In the genomic region with DNA sequence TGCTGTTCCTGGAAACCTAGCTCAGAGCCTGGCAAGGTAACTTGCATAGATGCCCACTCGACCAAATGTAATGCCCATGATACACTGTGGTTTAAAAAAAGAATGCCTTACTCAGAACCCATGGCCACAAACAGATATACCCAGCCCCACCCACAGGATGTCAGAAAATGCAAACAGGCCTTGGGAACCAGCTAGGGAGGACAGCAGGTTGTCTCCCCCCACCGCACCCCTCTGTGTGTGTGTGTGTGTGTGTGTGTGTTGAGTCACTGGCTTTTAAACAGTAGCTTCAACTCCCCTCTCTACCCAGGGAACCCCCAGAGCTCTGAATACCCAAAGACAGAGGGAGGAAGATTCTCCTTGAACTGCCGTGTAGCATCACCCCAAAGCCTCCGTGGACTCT, we compare ENCODE assay signal across 8 mouse cellular contexts. TPM values are rescaled to one million over a fixed set of nuclear protein-coding genes. Genes with fewer than 3 reads are reported as not detected.
DNase-seq lines count a peak whose midpoint lies in the region; ATAC-seq lines count a peak whose summit lies in the region.

No protein-coding gene starts in this region.

- no peak overlapping the region for H3K27ac ChIP-seq in heart, embryonic 12.5 days (ENCODE audit: poor library complexity, severe bottlenecking)
- H3K27ac ChIP-seq in brown adipose tissue, adult 24 weeks (replicated peaks; ENCODE audit: low read depth, low read length), result no peak overlapping the region
- H3K27ac ChIP-seq in intestine, embryonic 15.5 days, result no peak overlapping the region
- H3K27ac ChIP-seq in midbrain, embryonic 14.5 days (replicated peaks; ENCODE audit: low read depth, low read length), result no peak overlapping the region; the same call in 1 of the 2 replicates

- 48% methylated on average over 4 of the region's 4 CpGs for WGBS in heart, embryonic 12.5 days
- WGBS in intestine, embryonic 15.5 days, result 51% methylated on average over 4 of the region's 4 CpGs
- 60% methylated on average over 4 of the region's 4 CpGs for WGBS in midbrain, embryonic 14.5 days

- peaks cover 20% of the 10 kb centered on the region for H3K36me3 ChIP-seq in heart, embryonic 12.5 days
- no peaks in the 10 kb centered on the region; the same call in 1 of the 2 replicates for H3K36me3 ChIP-seq in intestine, embryonic 15.5 days
- peaks cover 15% of the 10 kb centered on the region for H3K36me3 ChIP-seq in midbrain, embryonic 14.5 days (ENCODE audit: control insufficient read depth, insufficient read depth, low read length)

- H3K27me3 ChIP-seq in heart, embryonic 12.5 days (replicated peaks), result peaks cover 4% of the 10 kb centered on the region; the same call in 1 of the 2 replicates
- no peaks in the 10 kb centered on the region for H3K27me3 ChIP-seq in intestine, embryonic 15.5 days (replicated peaks)
- H3K27me3 ChIP-seq in midbrain, embryonic 14.5 days (ENCODE audit: control insufficient read depth, insufficient read depth, low read length), result no peaks in the 10 kb centered on the region

- H3K4me3 ChIP-seq in heart, embryonic 12.5 days, result peak overlapping the region; percentile 74
- peak overlapping the region; percentile 84 for H3K4me3 ChIP-seq in brown adipose tissue, adult 24 weeks (ENCODE audit: insufficient read depth, low read depth, low read length)
- H3K4me3 ChIP-seq in intestine, embryonic 15.5 days (replicated peaks), result peak overlapping the region; percentile 72
- peak overlapping the region; percentile 64 for H3K4me3 ChIP-seq in midbrain, embryonic 14.5 days (replicated peaks; ENCODE audit: low read depth, low read length)

- no peak for ATAC-seq in heart, embryonic 12.5 days (ENCODE audit: insufficient number of reproducible peaks, low FRiP score)
- ATAC-seq in intestine, embryonic 15.5 days, result no peak
- ATAC-seq in midbrain, embryonic 14.5 days (ENCODE audit: low FRiP score, low TSS enrichment), result no peak

- peak overlapping the region; percentile 90 for H3K4me2 ChIP-seq in heart, embryonic 12.5 days
- peak overlapping the region; percentile 94 for H3K4me2 ChIP-seq in intestine, embryonic 15.5 days (replicated peaks)
- peak overlapping the region; percentile 89 for H3K4me2 ChIP-seq in midbrain, embryonic 14.5 days (ENCODE audit: low read length)

- H3K9me3 ChIP-seq in heart, embryonic 12.5 days (replicated peaks), result no peaks in the 10 kb centered on the region
- no peaks in the 10 kb centered on the region for H3K9me3 ChIP-seq in intestine, embryonic 15.5 days
- H3K9me3 ChIP-seq in midbrain, embryonic 14.5 days (ENCODE audit: control insufficient read depth, low read length), result no peaks in the 10 kb centered on the region

- peak overlapping the region; percentile 65; the same call in 1 of the 2 replicates for H3K9ac ChIP-seq in heart, embryonic 12.5 days
- 0 out of 2 replicates have a peak overlapping the region, but pooled peaks have one; percentile 42 for H3K9ac ChIP-seq in intestine, embryonic 15.5 days
- H3K9ac ChIP-seq in midbrain, embryonic 14.5 days (replicated peaks; ENCODE audit: low read length), result peak overlapping the region; percentile 54

- no peak for DNase-seq in heart, adult 11 months
- no peak for DNase-seq in midbrain, embryonic 14.5 days
- no peak for DNase-seq in retina, embryonic 14.5 days (ENCODE audit: low spot score)
- DNase-seq in cerebellum, postnatal 4 days (ENCODE audit: low spot score in 2 of 2), result no peak
- no peak for DNase-seq in thymus, postnatal 4 days

- H3K4me1 ChIP-seq in heart, embryonic 12.5 days (replicated peaks), result peaks cover 16% of the 10 kb centered on the region
- peaks cover 6% of the 10 kb centered on the region; the same call in 1 of the 2 replicates for H3K4me1 ChIP-seq in brown adipose tissue, adult 24 weeks (ENCODE audit: control insufficient read depth, insufficient read depth, insufficient read length, low read length)
- peaks cover 13% of the 10 kb centered on the region for H3K4me1 ChIP-seq in intestine, embryonic 15.5 days (replicated peaks)
- H3K4me1 ChIP-seq in midbrain, embryonic 14.5 days (ENCODE audit: control insufficient read depth, insufficient read depth, low read length), result peaks cover 10% of the 10 kb centered on the region

RNA-seq across cellular contexts. Expression of a gene that starts 1.3 kb away (rescaled TPM):
- polyA plus RNA-seq in heart, embryonic 12.5 days (2016; fragmentation: Nextera tagmentation; extraction: Ambion mirVana), result 0.31 and 0.47 TPM in 2 replicates
- polyA plus RNA-seq in brown adipose tissue, adult 24 weeks (2012; ENCODE audit: insufficient read depth, insufficient read length, missing spikeins), result 0.52 TPM in 1 of 2 replicates, not detected in the other
- 0.24 and 0.30 TPM in 2 replicates for polyA plus RNA-seq in intestine, embryonic 15.5 days (2015; fragmentation: Nextera tagmentation; extraction: Ambion mirVana)
- polyA plus RNA-seq in midbrain, embryonic 14.5 days (2014; fragmentation: Nextera tagmentation; extraction: Ambion mirVana), result 0.68 TPM in 1 of 2 replicates, not detected in the other

RNA-seq across cellular contexts. Expression of a gene that starts 1.6 kb away (rescaled TPM):
- polyA plus RNA-seq in heart, embryonic 12.5 days (2016; fragmentation: Nextera tagmentation; extraction: Ambion mirVana), result 4.0 and 4.2 TPM in 2 replicates
- 6.5 and 8.5 TPM in 2 replicates for polyA plus RNA-seq in brown adipose tissue, adult 24 weeks (2012; ENCODE audit: insufficient read depth, insufficient read length, missing spikeins)
- 6.4 and 6.9 TPM in 2 replicates for polyA plus RNA-seq in intestine, embryonic 15.5 days (2015; fragmentation: Nextera tagmentation; extraction: Ambion mirVana)
- 7.7 and 9.8 TPM in 2 replicates for polyA plus RNA-seq in midbrain, embryonic 14.5 days (2014; fragmentation: Nextera tagmentation; extraction: Ambion mirVana)

RNA-seq across cellular contexts. Expression of a gene that starts 59.6 kb away (rescaled TPM):
- polyA plus RNA-seq in heart, embryonic 12.5 days (2016; fragmentation: Nextera tagmentation; extraction: Ambion mirVana), result 10.3 and 10.4 TPM in 2 replicates
- polyA plus RNA-seq in brown adipose tissue, adult 24 weeks (2012; ENCODE audit: insufficient read depth, insufficient read length, missing spikeins), result 5.9 and 10.8 TPM in 2 replicates
- polyA plus RNA-seq in intestine, embryonic 15.5 days (2015; fragmentation: Nextera tagmentation; extraction: Ambion mirVana), result 14.9 and 17.9 TPM in 2 replicates
- polyA plus RNA-seq in midbrain, embryonic 14.5 days (2014; fragmentation: Nextera tagmentation; extraction: Ambion mirVana), result 40.9 and 50.2 TPM in 2 replicates
